Comparison of ENCODE assay signal across 28 mouse cellular contexts in the genomic region with DNA sequence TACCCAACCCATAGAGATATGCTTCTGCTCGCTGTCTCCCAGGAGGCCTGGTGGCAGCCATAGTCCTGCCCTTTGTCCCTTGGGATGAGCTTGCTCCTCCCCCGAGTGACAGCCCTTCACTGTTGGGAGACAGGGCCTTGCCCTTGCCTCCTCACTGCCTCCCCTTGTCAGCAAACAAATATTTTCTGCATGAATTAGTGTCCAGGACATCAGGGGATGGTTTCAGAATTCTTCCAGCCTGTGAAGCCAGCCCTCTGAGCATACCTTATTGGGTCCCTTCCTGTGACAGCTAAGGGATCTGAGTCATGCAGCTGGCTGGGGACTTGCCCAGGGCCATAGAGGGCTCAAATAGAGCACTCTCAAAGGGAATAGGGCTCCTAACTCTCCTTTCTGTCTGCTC.
DNase-seq lines count a peak whose midpoint lies in the region; ATAC-seq lines count a peak whose summit lies in the region.
"Had no signal": no experiment of that assay in that cellular context is flagged by ENCODE, and none has a peak within 500 bp of the region (broad histone marks: within the 10 kb centered on the region; RNA-seq: fewer than 3 reads in every experiment).

No protein-coding gene starts in this region.

- 38% methylated on average over 2 of the region's 2 CpGs for WGBS in hindbrain, embryonic 10.5 days
- 40% methylated on average over 2 of the region's 2 CpGs for WGBS in hindbrain, embryonic 12.5 days
- WGBS in midbrain, embryonic 11.5 days, result 60% methylated on average over 2 of the region's 2 CpGs
- 25% methylated on average over 2 of the region's 2 CpGs for WGBS in midbrain, embryonic 14.5 days

- no peak overlapping the region for H3K9ac ChIP-seq in hindbrain, embryonic 12.5 days
- H3K9ac ChIP-seq in midbrain, embryonic 11.5 days (ENCODE audit: low read length), result no peak overlapping the region
- no peak overlapping the region for H3K9ac ChIP-seq in midbrain, embryonic 14.5 days (replicated peaks; ENCODE audit: low read length)
- H3K9ac ChIP-seq: embryonic facial prominence, embryonic 12.5 days; forebrain, embryonic 12.5 days; heart, embryonic 13.5 days; hindbrain, embryonic 15.5 days; limb, embryonic 15.5 days; liver, embryonic 15.5 days; lung, embryonic 15.5 days had no signal

- peak overlapping the region; percentile 46; the same call in 1 of the 2 replicates for H3K27ac ChIP-seq in hindbrain, embryonic 10.5 days
- H3K27ac ChIP-seq in hindbrain, embryonic 12.5 days, result no peak overlapping the region
- H3K27ac ChIP-seq in midbrain, embryonic 11.5 days (ENCODE audit: low read depth, low read length), result no peak overlapping the region
- no peak overlapping the region for H3K27ac ChIP-seq in midbrain, embryonic 14.5 days (replicated peaks; ENCODE audit: low read depth, low read length)
- H3K27ac ChIP-seq: embryonic facial prominence, embryonic 12.5 days; forebrain, embryonic 12.5 days; heart, adult 2 months; heart, embryonic 13.5 days; hindbrain, embryonic 15.5 days; limb, embryonic 15.5 days; liver, embryonic 15.5 days; lung, embryonic 15.5 days; stomach, postnatal 0 days had no signal

- no peak overlapping the region for H3K4me2 ChIP-seq in hindbrain, embryonic 12.5 days (replicated peaks)
- H3K4me2 ChIP-seq in midbrain, embryonic 11.5 days, result no peak overlapping the region
- no peak overlapping the region for H3K4me2 ChIP-seq in midbrain, embryonic 14.5 days (ENCODE audit: low read length)
- H3K4me2 ChIP-seq: embryonic facial prominence, embryonic 12.5 days; forebrain, embryonic 12.5 days; heart, embryonic 13.5 days; hindbrain, embryonic 15.5 days; limb, embryonic 15.5 days; liver, embryonic 15.5 days; lung, embryonic 15.5 days had no signal

- no peaks in the 10 kb centered on the region for H3K9me3 ChIP-seq in hindbrain, embryonic 10.5 days
- no peaks in the 10 kb centered on the region for H3K9me3 ChIP-seq in hindbrain, embryonic 12.5 days (replicated peaks)
- H3K9me3 ChIP-seq in midbrain, embryonic 11.5 days (ENCODE audit: control insufficient read depth, low read length), result no peaks in the 10 kb centered on the region
- H3K9me3 ChIP-seq in midbrain, embryonic 14.5 days (ENCODE audit: control insufficient read depth, low read length), result no peaks in the 10 kb centered on the region
- H3K9me3 ChIP-seq: embryonic facial prominence, embryonic 12.5 days; forebrain, embryonic 12.5 days; heart, embryonic 13.5 days; hindbrain, embryonic 15.5 days; limb, embryonic 15.5 days; liver, embryonic 15.5 days; lung, embryonic 15.5 days; megakaryocyte, embryonic 14.5 days had no signal

- no peak for DNase-seq in hindbrain, embryonic 10.5 days (ENCODE audit: low spot score)
- no peak for DNase-seq in midbrain, embryonic 11.5 days (ENCODE audit: low spot score, missing footprints)
- DNase-seq in midbrain, embryonic 14.5 days, result no peak
- DNase-seq in Muller cell, postnatal 12 days (ENCODE audit: inconsistent ontology term), result peak; percentile 88
- DNase-seq in kidney, postnatal 25 days, result no peak
- no peak for DNase-seq in layer of hippocampus, postnatal 10 days (ENCODE audit: low spot score in 2 of 2)
- DNase-seq: B cell, adult 2 months; cerebellum, adult 9-11 months; gastrocnemius, postnatal 25 days; heart, adult 2 months; heart, postnatal 14 days; kidney, adult 9 months; kidney, postnatal 14 days; left cerebral cortex, postnatal 4 days; lung, postnatal 36 days; right cerebral cortex, postnatal 14 days; thymus, adult 2 months; thymus, postnatal 4 days had no signal

- H3K27me3 ChIP-seq in hindbrain, embryonic 10.5 days (ENCODE audit: insufficient read depth, poor library complexity, severe bottlenecking), result peaks cover 38% of the 10 kb centered on the region
- peaks cover 21% of the 10 kb centered on the region for H3K27me3 ChIP-seq in hindbrain, embryonic 12.5 days
- 0 out of 2 replicates have a peak, but pooled peaks cover 3% of the 10 kb centered on the region for H3K27me3 ChIP-seq in midbrain, embryonic 11.5 days (ENCODE audit: control insufficient read depth, insufficient read depth, low read length)
- H3K27me3 ChIP-seq in midbrain, embryonic 14.5 days (ENCODE audit: control insufficient read depth, insufficient read depth, low read length), result peaks cover 3% of the 10 kb centered on the region; the same call in 1 of the 2 replicates

- H3K36me3 ChIP-seq in hindbrain, embryonic 10.5 days, result no peaks in the 10 kb centered on the region
- H3K36me3 ChIP-seq in hindbrain, embryonic 12.5 days, result no peaks in the 10 kb centered on the region
- H3K36me3 ChIP-seq in midbrain, embryonic 11.5 days (ENCODE audit: control insufficient read depth, insufficient read depth, low read length), result no peaks in the 10 kb centered on the region
- H3K36me3 ChIP-seq in midbrain, embryonic 14.5 days (ENCODE audit: control insufficient read depth, insufficient read depth, low read length), result no peaks in the 10 kb centered on the region
- H3K36me3 ChIP-seq: embryonic facial prominence, embryonic 12.5 days; forebrain, embryonic 12.5 days; heart, embryonic 13.5 days; hindbrain, embryonic 15.5 days; limb, embryonic 15.5 days; liver, embryonic 15.5 days; lung, embryonic 15.5 days had no signal

- H3K4me1 ChIP-seq in hindbrain, embryonic 10.5 days (replicated peaks), result peaks cover 40% of the 10 kb centered on the region
- peaks cover 9% of the 10 kb centered on the region; the same call in 1 of the 2 replicates for H3K4me1 ChIP-seq in hindbrain, embryonic 12.5 days
- peaks cover 4% of the 10 kb centered on the region for H3K4me1 ChIP-seq in midbrain, embryonic 11.5 days (ENCODE audit: control insufficient read depth, insufficient read depth, low read length)
- no peaks in the 10 kb centered on the region for H3K4me1 ChIP-seq in midbrain, embryonic 14.5 days (ENCODE audit: control insufficient read depth, insufficient read depth, low read length)

- ATAC-seq in hindbrain, embryonic 12.5 days (ENCODE audit: low FRiP score), result no peak
- ATAC-seq in midbrain, embryonic 11.5 days (ENCODE audit: low FRiP score), result 0 out of 2 replicates have a peak, but pooled peaks have one; percentile 27
- no peak for ATAC-seq in midbrain, embryonic 14.5 days (ENCODE audit: low FRiP score, low TSS enrichment)

- H3K4me3 ChIP-seq in hindbrain, embryonic 10.5 days, result no peak overlapping the region
- no peak overlapping the region for H3K4me3 ChIP-seq in hindbrain, embryonic 12.5 days
- H3K4me3 ChIP-seq in midbrain, embryonic 11.5 days (ENCODE audit: low read depth, low read length), result no peak overlapping the region
- no peak overlapping the region for H3K4me3 ChIP-seq in midbrain, embryonic 14.5 days (replicated peaks; ENCODE audit: low read depth, low read length)
- H3K4me3 ChIP-seq: embryonic facial prominence, embryonic 12.5 days; forebrain, embryonic 12.5 days; heart, adult 2 months; heart, embryonic 13.5 days; hindbrain, embryonic 15.5 days; limb, embryonic 15.5 days; liver, embryonic 15.5 days; lung, embryonic 15.5 days; megakaryocyte, embryonic 14.5 days had no signal
